In genomic region chr4:149759517-149759916, GRCm38 (mm10) we compare ENCODE assay signal across 21 mouse cellular contexts. TPM values are rescaled to one million over a fixed set of nuclear protein-coding genes. Genes with fewer than 3 reads are reported as not detected.
DNase-seq lines count a peak whose midpoint lies in the region; ATAC-seq and TF ChIP-seq lines count a peak whose summit lies in the region.
"Had no signal": no experiment of that assay in that cellular context is flagged by ENCODE, and none has a peak within 500 bp of the region (broad histone marks: within the 10 kb centered on the region; RNA-seq: fewer than 3 reads in every experiment).

No protein-coding gene starts in this region.

- H3K4me3 ChIP-seq in limb, embryonic 12.5 days (replicated peaks): no peak overlapping the region
- H3K4me3 ChIP-seq in limb, embryonic 10.5 days: no peak overlapping the region
- H3K4me3 ChIP-seq in ES-E14 (ENCODE audit: insufficient read depth in 1 of 2, low read depth in 1 of 2, low read length in 2 of 2, poor library complexity in 1 of 2, severe bottlenecking in 1 of 2): no peak overlapping the region
- H3K4me3 ChIP-seq in olfactory bulb, adult 2 months (ENCODE audit: insufficient read depth, low read depth, low read length): no peak overlapping the region
- H3K4me3 ChIP-seq in midbrain, embryonic 15.5 days: no peak overlapping the region
- H3K4me3 ChIP-seq: embryonic facial prominence, embryonic 15.5 days; erythroblast, embryonic 14.5 days; forebrain, embryonic 10.5 days; heart, embryonic 10.5 days; hindbrain, embryonic 13.5 days had no signal

- no peak for ATAC-seq in limb, embryonic 12.5 days (ENCODE audit: insufficient number of reproducible peaks, insufficient read depth, low FRiP score, low TSS enrichment, low read depth)
- no peak for ATAC-seq in midbrain, embryonic 15.5 days (replicated peaks)
- ATAC-seq: forebrain, embryonic 14.5 days; hindbrain, postnatal 0 days had no signal

- 59% methylated on average over 5 of the region's 5 CpGs for WGBS in limb, embryonic 12.5 days
- WGBS in limb, embryonic 10.5 days: 74% methylated on average over 5 of the region's 5 CpGs
- 51% methylated on average over 5 of the region's 5 CpGs for WGBS in olfactory bulb, adult 2 months
- WGBS in midbrain, embryonic 15.5 days: 72% methylated on average over 5 of the region's 5 CpGs

- no peaks in the 10 kb centered on the region for H3K9me3 ChIP-seq in limb, embryonic 12.5 days
- no peaks in the 10 kb centered on the region for H3K9me3 ChIP-seq in limb, embryonic 10.5 days (replicated peaks)
- no peaks in the 10 kb centered on the region for H3K9me3 ChIP-seq in ES-E14 (ENCODE audit: control insufficient read depth, insufficient read depth, low read depth, low read length)
- no peaks in the 10 kb centered on the region for H3K9me3 ChIP-seq in midbrain, embryonic 15.5 days
- H3K9me3 ChIP-seq: embryonic facial prominence, embryonic 15.5 days; forebrain, embryonic 10.5 days; heart, embryonic 10.5 days; hindbrain, embryonic 13.5 days had no signal

- no peak for DNase-seq in limb, embryonic 10.5 days (ENCODE audit: low spot score)
- peak; percentile 55 for DNase-seq in CD4-positive, CD25-positive, alpha-beta regulatory T cell, adult 2 months (ENCODE audit: low read depth, low spot score)
- no peak for DNase-seq in ES-E14 (ENCODE audit: low read depth, low spot score)
- no peak for DNase-seq in kidney, postnatal 25 days
- DNase-seq: adrenal gland, adult 8-10 months; adrenal gland, postnatal 36 days; cerebellum, adult 8-10 months; cerebellum, postnatal 14 days; embryo, embryonic 11 days; heart, adult 18-20 months; heart, postnatal 10 days had no signal

- in situ Hi-C loops in ES-E14 (cut with MboI; ENCODE audit: low sequenced_read_pairs in 2 of 2, unreplicated experiment in 2 of 2): no loop called here

- H3K4me2 ChIP-seq in limb, embryonic 12.5 days: no peak overlapping the region
- H3K4me2 ChIP-seq in midbrain, embryonic 15.5 days: no peak overlapping the region
- H3K4me2 ChIP-seq: embryonic facial prominence, embryonic 15.5 days; hindbrain, embryonic 13.5 days had no signal

- H3K27ac ChIP-seq in limb, embryonic 12.5 days: 0 out of 2 replicates have a peak overlapping the region, but pooled peaks have one; percentile 7
- no peak overlapping the region for H3K27ac ChIP-seq in limb, embryonic 10.5 days
- no peak overlapping the region for H3K27ac ChIP-seq in ES-E14 (ENCODE audit: insufficient read depth, low read depth, low read length, poor library complexity, severe bottlenecking)
- H3K27ac ChIP-seq in olfactory bulb, adult 2 months (ENCODE audit: insufficient read depth, low read depth, low read length): 0 out of 2 replicates have a peak overlapping the region, but pooled peaks have one; percentile 40
- H3K27ac ChIP-seq in midbrain, embryonic 15.5 days: no peak overlapping the region
- H3K27ac ChIP-seq: embryonic facial prominence, embryonic 15.5 days; forebrain, embryonic 10.5 days; heart, embryonic 10.5 days; hindbrain, embryonic 13.5 days; hindbrain, postnatal 0 days had no signal

- H3K36me3 ChIP-seq in limb, embryonic 12.5 days: peaks cover 29% of the 10 kb centered on the region
- H3K36me3 ChIP-seq in limb, embryonic 10.5 days: peaks cover 59% of the 10 kb centered on the region
- H3K36me3 ChIP-seq in ES-E14 (ENCODE audit: control insufficient read depth, insufficient read depth, low read length, poor library complexity, severe bottlenecking): peaks cover 18% of the 10 kb centered on the region; the same call in 1 of the 2 replicates
- peaks cover 6% of the 10 kb centered on the region; the same call in 1 of the 2 replicates for H3K36me3 ChIP-seq in midbrain, embryonic 15.5 days (replicated peaks)

- TF ChIP-seq CTCF in olfactory bulb, adult 2 months (IDR thresholded peaks at IDR 0.05; ENCODE audit: insufficient read depth, low read depth, low read length): no peak

- H3K4me1 ChIP-seq in limb, embryonic 12.5 days (replicated peaks): 0 out of 2 replicates have a peak, but pooled peaks cover 5% of the 10 kb centered on the region
- peaks cover 9% of the 10 kb centered on the region; the same call in 1 of the 2 replicates for H3K4me1 ChIP-seq in limb, embryonic 10.5 days
- peaks cover 0 to 13% of the 10 kb centered on the region in 2 experiments; a peak in 3 of 4 replicates for H3K4me1 ChIP-seq in ES-E14 (ENCODE audit: control insufficient read depth in 2 of 2, insufficient read depth in 2 of 2, low read length in 2 of 2, poor library complexity in 1 of 2)
- peaks cover 12% of the 10 kb centered on the region for H3K4me1 ChIP-seq in olfactory bulb, adult 2 months (ENCODE audit: control insufficient read depth, insufficient read depth, low read length)
- H3K4me1 ChIP-seq in midbrain, embryonic 15.5 days: no peaks in the 10 kb centered on the region
- H3K4me1 ChIP-seq: embryonic facial prominence, embryonic 15.5 days; forebrain, embryonic 10.5 days; heart, embryonic 10.5 days; hindbrain, embryonic 13.5 days had no signal

- H3K27me3 ChIP-seq in limb, embryonic 12.5 days: no peaks in the 10 kb centered on the region
- no peaks in the 10 kb centered on the region for H3K27me3 ChIP-seq in limb, embryonic 10.5 days (ENCODE audit: low read depth, poor library complexity, severe bottlenecking)
- no peaks in the 10 kb centered on the region for H3K27me3 ChIP-seq in midbrain, embryonic 15.5 days (replicated peaks)
- H3K27me3 ChIP-seq: embryonic facial prominence, embryonic 15.5 days; hindbrain, embryonic 13.5 days had no signal

- no peak overlapping the region for H3K9ac ChIP-seq in limb, embryonic 12.5 days (replicated peaks)
- peak overlapping the region; percentile 40; the same call in 1 of the 2 replicates for H3K9ac ChIP-seq in ES-E14 (ENCODE audit: insufficient read depth, low read depth, low read length, poor library complexity, severe bottlenecking)
- H3K9ac ChIP-seq in midbrain, embryonic 15.5 days: no peak overlapping the region
- H3K9ac ChIP-seq: embryonic facial prominence, embryonic 15.5 days; hindbrain, embryonic 13.5 days had no signal

- TF ChIP-seq POLR2A in olfactory bulb, adult 2 months (IDR thresholded peaks at IDR 0.05; ENCODE audit: insufficient read depth, low read depth, low read length): no peak

TF ChIP-seq in ES-E14, 5 proteins besides CTCF, POLR2A, EP300 and RAD21:
- no peak for TF ChIP-seq ZC3H11A (IDR thresholded peaks at IDR 0.05; ENCODE audit: borderline replicate concordance, low read depth, low read length)
- no peak for TF ChIP-seq MAFK (IDR thresholded peaks at IDR 0.05; ENCODE audit: insufficient read depth, low read depth, low read length)
- TF ChIP-seq ZNF384 (IDR thresholded peaks at IDR 0.05; ENCODE audit: low read depth, low read length): no peak
- TF ChIP-seq CHD2 (IDR thresholded peaks at IDR 0.05; ENCODE audit: low read depth, low read length): no peak
- no peak for TF ChIP-seq HCFC1 (IDR thresholded peaks at IDR 0.05; ENCODE audit: borderline replicate concordance, insufficient read depth, low read length)

RNA-seq across cellular contexts. Expression of gene Slc25a33, which starts 14.6 kb away (rescaled TPM):
- polyA plus RNA-seq in limb, embryonic 12.5 days (2016; fragmentation: Nextera tagmentation; extraction: Ambion mirVana): 27.6 and 33.5 TPM in 2 replicates
- 24.5 and 25.4 TPM in 2 replicates for polyA plus RNA-seq in limb, embryonic 10.5 days (2016; fragmentation: Nextera tagmentation; extraction: Ambion mirVana)
- 11.5 and 12.2 TPM in 2 replicates for total RNA-seq in ES-E14 (2012; rRNA removed)
- polyA plus RNA-seq in olfactory bulb, adult 2 months (2012; ENCODE audit: insufficient read depth, insufficient read length, low replicate concordance, missing spikeins): not detected in 2 replicates
- polyA plus RNA-seq in midbrain, embryonic 15.5 days (2015; fragmentation: Nextera tagmentation; extraction: Ambion mirVana): 26.6 and 27.4 TPM in 2 replicates

RNA-seq across cellular contexts. Expression of gene Tmem201, which starts 21.7 kb away (rescaled TPM):
- 37.9 and 38.4 TPM in 2 replicates for polyA plus RNA-seq in limb, embryonic 12.5 days (2016; fragmentation: Nextera tagmentation; extraction: Ambion mirVana)
- polyA plus RNA-seq in limb, embryonic 10.5 days (2016; fragmentation: Nextera tagmentation; extraction: Ambion mirVana): 50.7 and 52.1 TPM in 2 replicates
- 47.3 and 66.6 TPM in 2 replicates for total RNA-seq in ES-E14 (2012; rRNA removed)
- not detected in 2 replicates for polyA plus RNA-seq in olfactory bulb, adult 2 months (2012; ENCODE audit: insufficient read depth, insufficient read length, low replicate concordance, missing spikeins)
- 51.1 and 51.4 TPM in 2 replicates for polyA plus RNA-seq in midbrain, embryonic 15.5 days (2015; fragmentation: Nextera tagmentation; extraction: Ambion mirVana)

RNA-seq across cellular contexts. Expression of gene Pik3cd, which starts 57.1 kb away (rescaled TPM):
- polyA plus RNA-seq in limb, embryonic 12.5 days (2016; fragmentation: Nextera tagmentation; extraction: Ambion mirVana): 3.8 TPM in 2 replicates
- 2.7 and 3.4 TPM in 2 replicates for polyA plus RNA-seq in limb, embryonic 10.5 days (2016; fragmentation: Nextera tagmentation; extraction: Ambion mirVana)
- total RNA-seq in ES-E14 (2012; rRNA removed): 6.4 and 8.0 TPM in 2 replicates
- not detected in 2 replicates for polyA plus RNA-seq in olfactory bulb, adult 2 months (2012; ENCODE audit: insufficient read depth, insufficient read length, low replicate concordance, missing spikeins)
- 14.0 and 15.5 TPM in 2 replicates for polyA plus RNA-seq in midbrain, embryonic 15.5 days (2015; fragmentation: Nextera tagmentation; extraction: Ambion mirVana)

Comparison
In these comparisons a context has a peak if more than half of its experiments do, and no peak if none do; other contexts are left out.
1. H3K27ac ChIP-seq: peak in limb, embryonic 12.5 days (single experiment) and olfactory bulb, adult 2 months (single experiment); none in limb, embryonic 10.5 days (single experiment), ES-E14 (single experiment) and midbrain, embryonic 15.5 days (single experiment).